Mouse (Mus musculus) neural tube, embryonic 14.5 days (tissue): Measurements from ENCODE around the gene Kyat3. TPM values are rescaled to one million over a fixed set of nuclear protein-coding genes. Genes with fewer than 3 reads are reported as not detected.

Source experiments
- ATAC-seq: fragments of 200-750 bp; cut with Nextera tagmentation; 2 replicates; pipeline ENCODE4 v1.8.0; 2017; ENCODE audit warnings: low read depth, mild to moderate bottlenecking, moderate TSS enrichment, moderate library complexity
- H3K27ac ChIP-seq: fragments of 300-500 bp; sonication (generic); 2 replicates; pipeline ENCODE4 v1.5.1; 2014; ENCODE audit warnings: low read depth, mild to moderate bottlenecking, control low read depth, low read length, moderate library complexity, mixed read lengths
- H3K27me3 ChIP-seq: fragments of 300-500 bp; sonication (generic); 2 replicates; pipeline ENCODE4 v1.6.1; 2014; ENCODE audit warnings: low read length; ENCODE audit not compliant: control insufficient read depth, insufficient read depth
- H3K36me3 ChIP-seq: fragments of 300-500 bp; sonication (generic); 2 replicates; pipeline ENCODE4 v1.6.1; 2014; ENCODE audit warnings: low read length, mixed read lengths; ENCODE audit not compliant: control insufficient read depth, insufficient read depth
- H3K4me1 ChIP-seq: fragments of 300-500 bp; sonication (generic); 2 replicates; pipeline ENCODE4 v1.6.1; 2014; ENCODE audit warnings: low read length; ENCODE audit not compliant: control insufficient read depth, insufficient read depth
- H3K4me2 ChIP-seq: fragments of 300-500 bp; sonication (generic); 2 replicates; pipeline ENCODE4 v1.6.1; 2014; ENCODE audit warnings: mild to moderate bottlenecking, low read depth, low read length, control low read depth
- H3K4me3 ChIP-seq: fragments of 300-500 bp; sonication (generic); 2 replicates; pipeline ENCODE4 v1.5.1; 2014; ENCODE audit warnings: low read depth, low read length, control low read depth, mixed read lengths
- H3K9ac ChIP-seq: fragments of 300-500 bp; sonication (generic); replicated peaks from 2 replicates; pipeline ENCODE4 v1.6.1; 2014; ENCODE audit warnings: low read depth, mild to moderate bottlenecking, control low read depth, low read length, mixed read lengths
- H3K9me3 ChIP-seq: fragments of 300-500 bp; sonication (generic); 2 replicates; pipeline ENCODE4 v1.6.1; 2016; ENCODE audit warnings: low read length; ENCODE audit not compliant: control insufficient read depth
- WGBS: fragments of 180-500 bp; shearing (Covaris S2); extraction: QIAGEN DNeasy Blood & Tissue Kit; methylation state at CpG from one replicate; pipeline ENCODE4 v1.1.7; 2014; 5-methylcytosine and 5-hydroxymethylcytosine counted together
- polyA plus RNA-seq: library from polyadenylated mRNA; unstranded; fragments of >200 nt; fragmentation: Nextera tagmentation; extraction: Ambion mirVana; gene quantifications from 2 replicates; pipeline ENCODE4 v1.2.1, GENCODE M21; 2014

Gene Kyat3
- polyA plus RNA-seq, 1 experiment from 2014 or later = 6.3 TPM

- H3K27me3 ChIP-seq = no peaks in the 10 kb centered on the region
- peak within 1 kb of the TSS; percentile 94 for H3K4me3 ChIP-seq
- H3K4me1 ChIP-seq = peaks cover 9% of the 10 kb centered on the region
- H3K4me2 ChIP-seq = peak within 1 kb of the TSS; percentile 83
- peak; percentile 100 for ATAC-seq
- H3K36me3 ChIP-seq = no peaks in the 10 kb centered on the region
- no peaks in the 10 kb centered on the region for H3K9me3 ChIP-seq
- H3K9ac ChIP-seq = peak within 1 kb of the TSS; percentile 87
- peak within 1 kb of the TSS; percentile 87 for H3K27ac ChIP-seq
- under 1% methylated on average over 61 of the region's 64 CpGs for WGBS
Measured at GRCm38 (mm10) chr3:142764995-142765777, 64.3 kb downstream of the Kyat3 start, which contains the start of gene Gtf2b. TSS of gene Gtf2b (plus strand) at chr3:142765045.

- no peaks in the 10 kb centered on the region for H3K9me3 ChIP-seq
Measured at GRCm38 (mm10) chr3:142765778-142766165, 64.9 kb downstream of the Kyat3 start.

GRCm38 (mm10) chr3:142768498-142768897 lies 67.6 kb downstream of the Kyat3 start:
- Histone ChIP-seq H3K4me2 (no peak overlapping the region), H3K4me3 (no peak overlapping the region), H3K9me3 (no peaks in the 10 kb centered on the region), H3K9ac (no peak overlapping the region), H3K4me1 (peaks cover 9% of the 10 kb centered on the region), H3K27me3 (no peaks in the 10 kb centered on the region), H3K27ac (no peak overlapping the region), H3K36me3 (0 out of 2 replicates have a peak, but pooled peaks cover 2% of the 10 kb centered on the region)
- no peak for ATAC-seq
- 96% methylated on average over 6 of the region's 6 CpGs for WGBS

More at GRCm38 (mm10) chr3:142765778-142766165, 64.9 kb downstream of the Kyat3 start:
- peak overlapping the region; percentile 87; the same call in 1 of the 2 replicates for H3K27ac ChIP-seq
- no peaks in the 10 kb centered on the region for H3K36me3 ChIP-seq
- 31% methylated on average over 10 of the region's 10 CpGs for WGBS
- no peak for ATAC-seq
- H3K27me3 ChIP-seq = no peaks in the 10 kb centered on the region
- H3K4me1 ChIP-seq = peaks cover 9% of the 10 kb centered on the region
- peak overlapping the region; percentile 94 for H3K4me3 ChIP-seq
- H3K4me2 ChIP-seq = peak overlapping the region; percentile 83
- H3K9ac ChIP-seq = peak overlapping the region; percentile 87

GRCm38 (mm10) chr3:142770518-142770917 lies 69.7 kb downstream of the Kyat3 start:
- H3K4me2 ChIP-seq = no peak overlapping the region
- H3K9me3 ChIP-seq = no peaks in the 10 kb centered on the region
- no peak for ATAC-seq
- no peak overlapping the region for H3K27ac ChIP-seq
- H3K4me1 ChIP-seq = peaks cover 9% of the 10 kb centered on the region
- H3K4me3 ChIP-seq = no peak overlapping the region
- H3K27me3 ChIP-seq = no peaks in the 10 kb centered on the region
- no peak overlapping the region for H3K9ac ChIP-seq
- 76% methylated on average over 1 of the region's 1 CpGs for WGBS
- 0 out of 2 replicates have a peak, but pooled peaks cover 2% of the 10 kb centered on the region for H3K36me3 ChIP-seq

- Histone ChIP-seq H3K9ac (no peak overlapping the region), H3K36me3 (peaks cover 13% of the 10 kb centered on the region; the same call in 1 of the 2 replicates), H3K4me3 (no peak overlapping the region), H3K27ac (no peak overlapping the region), H3K9me3 (no peaks in the 10 kb centered on the region), H3K4me1 (no peaks in the 10 kb centered on the region), H3K27me3 (no peaks in the 10 kb centered on the region), H3K4me2 (no peak overlapping the region)
- 85% methylated on average over 4 of the region's 4 CpGs for WGBS
- ATAC-seq = no peak
Measured at GRCm38 (mm10) chr3:142773538-142774191, 72.8 kb downstream of the Kyat3 start.

GRCm38 (mm10) chr3:142777227-142777626 lies 76.4 kb downstream of the Kyat3 start:
- Histone ChIP-seq H3K4me2 (no peak overlapping the region), H3K9ac (no peak overlapping the region), H3K36me3 (peaks cover 36% of the 10 kb centered on the region), H3K4me1 (no peaks in the 10 kb centered on the region), H3K27ac (no peak overlapping the region), H3K9me3 (no peaks in the 10 kb centered on the region), H3K27me3 (no peaks in the 10 kb centered on the region), H3K4me3 (no peak overlapping the region)
- ATAC-seq = no peak
- 84% methylated on average over 3 of the region's 3 CpGs for WGBS

GRCm38 (mm10) chr3:142786423-142787072 lies 85.7 kb downstream of the Kyat3 start:
- H3K9ac ChIP-seq = no peak overlapping the region
- WGBS = 36% methylated on average over 2 of the region's 2 CpGs
- no peak for ATAC-seq

GRCm38 (mm10) chr3:142795587-142795986 lies 94.7 kb downstream of the Kyat3 start:
- H3K36me3 ChIP-seq = peaks cover 37% of the 10 kb centered on the region; the same call in 1 of the 2 replicates
- WGBS = 92% methylated on average over 3 of the region's 3 CpGs
- no peak for ATAC-seq

More at GRCm38 (mm10) chr3:142786423-142787072, 85.7 kb downstream of the Kyat3 start:
- Histone ChIP-seq H3K9me3 (no peaks in the 10 kb centered on the region), H3K27ac (no peak overlapping the region), H3K27me3 (no peaks in the 10 kb centered on the region), H3K4me1 (no peaks in the 10 kb centered on the region), H3K4me2 (no peak overlapping the region), H3K4me3 (no peak overlapping the region), H3K36me3 (peaks cover 28% of the 10 kb centered on the region)

More at GRCm38 (mm10) chr3:142795587-142795986, 94.7 kb downstream of the Kyat3 start:
- Histone ChIP-seq H3K27ac (no peak overlapping the region), H3K4me1 (no peaks in the 10 kb centered on the region), H3K9me3 (no peaks in the 10 kb centered on the region), H3K9ac (no peak overlapping the region), H3K27me3 (no peaks in the 10 kb centered on the region), H3K4me3 (no peak overlapping the region), H3K4me2 (no peak overlapping the region)
